Mouse (Mus musculus): ENCODE data around the gene Ildr1.

DNA sequence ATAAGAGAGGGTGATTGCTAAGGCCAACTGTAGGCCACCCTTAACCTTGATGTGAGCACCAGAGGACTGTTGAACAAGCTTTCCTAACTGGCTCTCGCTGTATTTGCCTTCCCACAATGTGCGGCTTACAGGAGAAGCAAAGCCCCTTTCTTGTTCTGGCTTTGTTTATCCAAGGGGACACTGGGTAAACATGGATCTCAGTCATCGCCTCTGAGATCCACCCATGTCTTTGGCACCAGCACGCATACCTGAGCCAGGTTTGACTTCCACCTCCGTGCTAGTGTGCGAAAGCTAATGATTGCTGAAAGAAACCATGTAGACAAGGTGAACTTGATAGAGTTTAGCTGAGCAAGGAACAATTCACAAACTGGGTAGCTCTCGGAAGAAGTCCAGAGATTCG is 49.8 kb downstream of the Ildr1 start:
- TF ChIP-seq ZC3H11A (IDR thresholded peaks at IDR 0.05; ENCODE audit: borderline replicate concordance, low read depth, low read length) (no peak), HCFC1 (IDR thresholded peaks at IDR 0.05; ENCODE audit: borderline replicate concordance, insufficient read depth, low read length) (no peak), CHD2 (IDR thresholded peaks at IDR 0.05; ENCODE audit: low read depth, low read length) (no peak), MAFK (IDR thresholded peaks at IDR 0.05; ENCODE audit: insufficient read depth, low read depth, low read length) (no peak), ZNF384 (IDR thresholded peaks at IDR 0.05; ENCODE audit: low read depth, low read length) (no peak)

Measured in ES-E14 (cell line).